Mouse (Mus musculus): ENCODE results near the gene Mxi1. TPM values are rescaled to one million over a fixed set of nuclear protein-coding genes. Genes with fewer than 3 reads are reported as not detected.

The Mxi1 gene
- polyA plus RNA-seq, 1 experiment from 2014 or later: 45.0 TPM

DNA sequence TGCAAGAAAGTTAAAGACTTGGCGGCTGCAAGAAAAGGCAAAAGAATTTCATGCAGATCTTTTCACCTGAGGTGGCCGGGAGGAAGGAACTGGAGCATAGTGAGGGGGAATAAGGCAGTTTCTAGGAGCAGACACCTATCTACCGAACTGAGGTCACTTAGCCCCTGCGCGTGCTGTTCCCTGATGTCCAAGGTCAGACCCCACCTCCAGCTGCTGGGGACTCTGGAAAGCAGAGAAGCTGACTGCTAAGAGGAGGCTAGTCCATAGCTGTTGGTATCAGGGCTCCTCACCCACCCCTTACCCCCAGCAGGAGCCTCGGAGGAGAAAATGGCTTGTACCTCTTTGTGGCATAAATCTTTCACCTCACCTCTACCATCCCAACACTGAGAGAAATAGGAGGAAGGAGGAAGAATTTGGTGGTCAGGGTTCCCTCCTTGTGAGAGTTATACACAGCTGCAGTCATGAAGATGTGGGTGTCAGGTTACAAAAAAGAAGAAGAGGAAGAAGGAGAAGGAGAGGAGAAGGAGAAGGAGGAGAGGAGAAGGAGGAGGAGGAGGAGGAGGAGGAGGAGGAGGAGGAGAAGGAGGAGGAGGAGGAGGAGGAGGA lies 111.4 kb downstream of the Mxi1 start:
- DNase-seq (ENCODE audit: low spot score): no peak

DNA sequence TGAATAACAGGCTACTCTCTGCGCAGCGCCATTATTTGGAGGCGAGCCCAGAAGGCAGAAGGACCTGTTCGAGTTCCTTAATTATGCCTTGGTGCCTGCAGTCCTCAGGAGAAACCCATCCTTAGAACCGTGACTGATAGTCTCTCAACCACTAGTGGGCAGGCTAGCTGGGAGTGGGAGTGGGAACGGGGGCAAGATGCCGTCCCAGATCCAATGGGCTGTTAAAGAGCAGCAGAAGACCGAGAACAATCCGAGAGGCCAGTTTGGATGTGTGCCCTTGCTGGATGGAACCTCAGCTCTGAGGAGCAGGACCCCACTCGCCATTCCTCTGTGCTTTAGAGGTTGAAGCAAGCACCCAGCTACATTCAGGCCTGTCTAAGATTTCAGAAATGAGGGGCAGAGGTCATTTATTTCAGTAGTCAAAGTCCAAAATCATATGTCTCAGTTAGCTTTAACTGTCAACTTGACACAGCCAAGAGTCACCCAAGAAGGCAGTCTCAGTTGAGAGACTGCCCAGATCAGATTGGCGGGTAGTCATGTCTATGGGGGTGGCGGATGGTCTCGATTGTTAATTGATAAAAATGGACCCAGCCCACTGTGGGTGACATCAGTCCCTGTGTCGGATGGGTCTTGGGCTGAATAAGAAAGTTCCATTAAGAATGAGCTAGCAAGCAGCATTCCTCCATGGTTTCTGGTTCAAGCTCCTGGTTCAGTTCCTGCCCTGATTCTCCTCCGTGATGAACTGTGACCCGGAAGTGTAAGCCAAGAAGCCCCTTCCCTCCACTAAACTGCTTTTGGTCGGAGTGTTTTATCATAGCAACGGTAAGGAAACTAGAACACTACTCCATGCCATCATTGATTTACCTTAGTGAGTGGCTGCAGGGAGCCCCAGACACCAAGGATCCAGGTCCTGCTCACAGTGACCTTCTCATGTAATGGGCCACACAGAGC lies 112.3 kb downstream of the Mxi1 start:
- no peak for DNase-seq (ENCODE audit: low spot score)

DNA sequence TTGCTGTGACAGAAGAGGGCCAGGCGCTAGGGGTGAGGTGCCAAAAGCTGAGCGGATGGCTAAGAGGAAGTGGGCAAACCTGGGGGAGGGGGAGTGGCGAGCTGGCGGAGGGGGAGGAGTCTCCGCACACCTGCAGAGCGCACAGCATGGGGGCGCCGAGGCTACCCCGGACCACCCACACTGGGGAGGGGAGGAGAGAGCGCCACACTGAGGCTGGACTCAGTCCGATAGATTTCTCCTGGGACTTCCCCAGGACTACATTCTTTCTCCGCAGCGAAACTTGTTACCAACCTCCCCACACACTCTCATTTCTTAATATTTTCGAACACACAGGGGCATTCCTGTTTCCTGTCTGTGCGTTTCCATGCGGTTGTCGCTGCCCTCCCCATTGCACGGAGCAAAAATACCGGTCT lies 113.0 kb downstream of the Mxi1 start:
- peak; percentile 94 for DNase-seq (ENCODE audit: low spot score)

DNA sequence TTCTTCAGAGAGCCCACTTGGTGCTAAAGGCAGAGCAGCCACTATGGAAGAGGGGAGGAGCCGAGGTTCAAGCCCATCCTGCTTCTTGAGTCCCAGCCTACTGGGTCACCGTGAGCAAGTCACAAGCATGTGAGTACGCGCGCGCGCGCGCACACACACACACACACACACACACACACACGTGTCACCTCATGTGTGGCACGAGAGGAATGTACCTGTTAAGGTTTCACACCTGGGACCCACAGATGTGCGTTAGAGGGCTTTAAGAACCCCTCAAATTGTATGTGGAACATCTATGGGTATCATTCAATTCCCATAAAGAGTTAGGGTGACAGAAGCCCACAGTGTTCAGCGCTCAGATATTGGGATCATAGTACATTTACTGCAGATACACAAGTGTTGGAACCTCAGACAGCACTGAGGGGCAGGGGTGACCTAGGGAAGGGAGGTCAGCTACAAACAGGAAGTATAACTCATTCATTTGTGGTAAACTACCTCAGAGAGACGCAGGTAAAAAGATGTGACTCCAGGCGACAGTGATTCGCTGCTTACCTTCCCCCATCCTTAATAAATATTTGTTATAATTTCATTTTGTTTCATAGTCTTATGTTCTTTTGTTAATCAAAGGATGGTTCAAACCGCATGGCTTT lies 113.6 kb downstream of the Mxi1 start:
- peak; percentile 87 for DNase-seq (ENCODE audit: low spot score)

DNA sequence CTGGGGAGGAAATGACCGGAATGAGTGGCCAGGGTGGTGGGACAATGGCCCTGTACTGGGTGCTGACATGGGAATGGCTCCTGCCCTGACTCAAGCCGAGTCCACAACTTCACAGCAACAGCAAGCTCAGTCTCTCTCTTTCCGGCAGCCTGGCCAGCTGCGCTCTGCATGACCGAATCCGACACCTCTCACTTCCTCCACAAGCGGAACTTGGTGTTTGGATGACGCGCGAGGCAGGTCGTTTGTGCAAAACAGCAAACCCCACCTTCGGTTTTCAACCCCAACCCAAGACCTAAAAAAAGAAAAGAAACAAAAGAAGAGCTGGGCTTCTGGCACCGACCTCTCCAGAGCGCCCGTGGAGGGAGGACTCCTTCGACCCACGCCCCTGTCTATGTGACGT lies 114.3 kb downstream of the Mxi1 start:
- DNase-seq (ENCODE audit: low spot score): peak; percentile 96

Other genes with a start within 250 kb of the Mxi1 start
- 41.5 and 42.7 TPM in 2 replicates for gene Add3, start 170.1 kb upstream of the Mxi1 start, polyA plus RNA-seq (2015; fragmentation: Nextera tagmentation; extraction: Ambion mirVana)
- gene Gm10197, start 61.2 kb downstream of the Mxi1 start, polyA plus RNA-seq (2015; fragmentation: Nextera tagmentation; extraction: Ambion mirVana): 2.1 and 2.5 TPM in 2 replicates
- 56.4 and 66.0 TPM in 2 replicates for gene Smndc1, start 80.1 kb downstream of the Mxi1 start, polyA plus RNA-seq (2015; fragmentation: Nextera tagmentation; extraction: Ambion mirVana)
- 33.2 and 34.4 TPM in 2 replicates for gene Dusp5, start 218.6 kb downstream of the Mxi1 start, polyA plus RNA-seq (2015; fragmentation: Nextera tagmentation; extraction: Ambion mirVana)

All from thymus, postnatal 0 days (tissue).